Mouse (Mus musculus) cerebellum, adult 2 months (tissue): ENCODE data around the gene Mrm3.

ENCODE experiments used
- CTCF ChIP-seq: fragments of 200-500 bp; IDR thresholded peaks from 2 replicates; pipeline ENCODE4 v1.5.1; 2011; ENCODE audit warnings: low read depth, mild to moderate bottlenecking, control low read depth, low read length, moderate library complexity, borderline replicate concordance; ENCODE audit not compliant: insufficient read depth
- POLR2A ChIP-seq: fragments of 200-500 bp; IDR thresholded peaks from 2 replicates; pipeline ENCODE4 v1.6.1; 2011; ENCODE audit warnings: low read length, control low read depth, borderline replicate concordance; ENCODE audit not compliant: insufficient read depth

DNA sequence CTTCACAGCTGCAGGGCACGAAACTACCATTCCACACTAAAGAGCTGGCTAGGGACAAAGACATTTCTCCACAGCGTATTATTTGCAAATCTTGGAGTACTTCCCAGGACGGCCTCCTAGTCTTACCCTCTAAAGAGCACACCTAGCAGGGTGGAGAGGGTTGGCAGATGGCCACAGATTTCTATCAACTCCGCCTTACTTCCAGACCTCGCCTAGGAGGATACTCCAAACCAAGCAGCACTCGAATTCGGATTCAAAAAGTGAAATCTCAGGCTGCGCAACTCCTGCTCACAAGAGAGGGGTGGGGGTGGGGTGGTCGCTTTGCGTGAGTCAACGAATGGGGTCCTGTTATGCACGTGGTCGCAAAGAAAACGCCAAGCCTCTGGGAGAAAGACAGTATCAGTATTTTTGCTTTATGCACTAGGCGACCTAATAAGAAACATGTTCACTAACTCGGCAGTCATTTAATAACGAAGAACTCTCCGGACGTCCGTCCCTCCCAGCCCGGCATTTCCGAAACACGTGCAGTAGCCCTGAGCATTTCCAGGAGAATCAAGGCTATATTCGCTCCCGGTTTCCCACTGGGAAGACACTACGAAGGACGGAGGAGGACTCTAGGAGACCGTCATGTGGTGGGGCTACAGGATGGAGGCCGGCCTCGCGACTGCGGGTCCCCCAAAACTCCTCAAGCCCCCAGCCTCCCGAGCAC, 26.7 kb upstream of the Mrm3 start:
- TF ChIP-seq CTCF, result no peak
- TF ChIP-seq POLR2A, result no peak
